Mouse (Mus musculus): ENCODE results near the gene Cep112. TPM values are rescaled to one million over a fixed set of nuclear protein-coding genes. Genes with fewer than 3 reads are reported as not detected.

The Cep112 gene
- polyA plus RNA-seq, 1 experiment from 2014 or later: 10.1 TPM

DNA sequence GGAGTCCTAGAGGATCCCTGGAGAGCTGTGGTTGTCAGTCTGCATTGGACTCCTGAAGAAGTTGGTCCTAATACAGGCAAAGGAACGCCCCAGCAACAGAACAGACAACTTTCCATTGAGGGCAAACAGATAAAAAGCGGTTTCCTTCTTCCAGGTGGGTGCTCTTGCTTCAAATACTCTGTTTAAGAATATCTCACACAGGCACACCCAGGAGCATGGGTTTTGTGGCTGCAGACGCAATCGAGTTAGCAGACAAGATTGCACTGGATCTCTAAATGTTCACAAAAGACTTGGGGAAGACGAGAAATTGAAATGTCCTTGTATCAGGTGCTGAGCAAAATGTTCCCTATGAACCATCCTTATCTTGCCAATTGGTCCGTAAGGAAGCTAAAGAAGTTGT lies 5.8 kb upstream of the Cep112 start:
- no peaks in the 10 kb centered on the region for H3K9me3 ChIP-seq
- H3K27me3 ChIP-seq (ENCODE audit: insufficient read depth, poor library complexity, severe bottlenecking): peaks cover 13% of the 10 kb centered on the region; the same call in 1 of the 2 replicates
- H3K4me1 ChIP-seq (replicated peaks): peaks cover 14% of the 10 kb centered on the region
- no peaks in the 10 kb centered on the region for H3K36me3 ChIP-seq
- WGBS: 87% methylated on average over 6 of the region's 6 CpGs
- DNase-seq (ENCODE audit: low spot score): no peak
- no peak overlapping the region for H3K27ac ChIP-seq
- no peak overlapping the region for H3K4me3 ChIP-seq

DNA sequence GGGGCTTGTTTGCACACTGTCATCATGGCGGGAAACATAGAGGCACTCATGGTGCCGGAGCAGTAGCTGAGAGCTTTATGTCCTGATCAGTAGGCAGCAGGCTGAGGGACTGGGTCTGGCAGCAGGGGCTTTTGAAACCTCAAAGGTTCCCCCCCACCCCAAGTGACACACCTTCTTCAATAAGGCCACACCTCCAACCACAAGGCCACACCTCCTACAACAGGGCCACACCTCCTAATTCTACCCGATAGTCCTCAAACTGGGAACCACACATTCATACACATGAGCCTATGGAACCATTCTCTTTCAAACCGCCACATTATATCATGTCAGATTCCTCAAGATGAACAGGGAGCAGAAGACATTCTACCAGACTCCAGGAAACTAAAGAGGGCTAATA lies 4.2 kb upstream of the Cep112 start:
- WGBS: 79% methylated on average over 4 of the region's 4 CpGs
- Histone ChIP-seq H3K9me3 (no peaks in the 10 kb centered on the region), H3K36me3 (no peaks in the 10 kb centered on the region), H3K4me1 (replicated peaks) (peaks cover 20% of the 10 kb centered on the region), H3K4me3 (no peak overlapping the region), H3K27ac (no peak overlapping the region), H3K27me3 (ENCODE audit: insufficient read depth, poor library complexity, severe bottlenecking) (peaks cover 13% of the 10 kb centered on the region; the same call in 1 of the 2 replicates)
- no peak for DNase-seq (ENCODE audit: low spot score)

DNA sequence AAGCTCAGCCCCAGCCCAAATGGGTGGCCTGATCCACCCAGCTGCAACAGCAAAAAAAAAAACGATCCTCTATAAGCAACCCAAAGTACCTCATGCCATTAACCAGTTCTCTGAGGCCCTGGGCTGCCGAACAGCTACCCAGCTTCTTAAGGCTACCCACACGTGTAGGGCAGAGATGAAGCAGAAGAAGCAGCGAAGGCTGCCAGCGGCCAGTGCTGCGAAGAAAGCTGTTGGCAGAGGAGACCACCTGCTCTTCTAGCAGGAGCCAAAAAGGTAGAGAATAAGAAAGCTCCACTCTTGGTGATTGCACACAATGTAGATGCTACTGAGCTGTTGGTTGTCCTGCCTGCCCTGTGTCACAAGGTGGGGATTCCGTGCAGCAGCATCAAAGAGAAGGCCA lies 1.8 kb upstream of the Cep112 start:
- DNase-seq (ENCODE audit: low spot score): no peak
- Histone ChIP-seq H3K9me3 (no peaks in the 10 kb centered on the region), H3K36me3 (no peaks in the 10 kb centered on the region), H3K4me1 (replicated peaks) (peaks cover 32% of the 10 kb centered on the region), H3K27me3 (ENCODE audit: insufficient read depth, poor library complexity, severe bottlenecking) (peaks cover 13% of the 10 kb centered on the region; the same call in 1 of the 2 replicates), H3K27ac (0 out of 2 replicates have a peak overlapping the region, but pooled peaks have one; percentile 94), H3K4me3 (peak overlapping the region; percentile 70; the same call in 1 of the 2 replicates)
- WGBS: 55% methylated on average over 7 of the region's 7 CpGs

DNA sequence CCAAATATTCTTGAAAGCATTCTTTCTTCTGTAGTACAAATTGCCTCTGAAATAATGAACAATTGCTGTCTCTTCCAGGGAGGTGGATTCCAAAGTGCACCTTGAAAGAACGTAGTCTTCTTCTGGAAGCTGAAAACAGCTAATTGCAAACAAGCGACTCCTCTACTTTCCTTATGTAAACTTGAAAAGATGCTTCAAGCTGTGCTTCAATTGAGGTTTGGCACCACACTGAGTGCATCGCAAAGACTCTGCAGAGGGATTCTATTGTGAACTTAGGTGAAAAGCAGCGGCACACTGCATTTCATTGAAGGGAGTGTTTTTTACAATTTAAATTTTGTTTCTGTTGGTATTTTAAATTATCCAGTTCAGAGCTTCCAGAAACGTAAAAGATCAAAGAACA lies 881 bp upstream of the Cep112 start:
- Histone ChIP-seq H3K9me3 (no peaks in the 10 kb centered on the region), H3K27me3 (ENCODE audit: insufficient read depth, poor library complexity, severe bottlenecking) (peaks cover 13% of the 10 kb centered on the region; the same call in 1 of the 2 replicates), H3K27ac (peak overlapping the region; percentile 94), H3K4me1 (replicated peaks) (peaks cover 32% of the 10 kb centered on the region), H3K4me3 (peak overlapping the region; percentile 70), H3K36me3 (no peaks in the 10 kb centered on the region)
- 2% methylated on average over 5 of the region's 5 CpGs for WGBS
- DNase-seq (ENCODE audit: low spot score): no peak

GRCm38 (mm10) chr11:108425592-108425921 lies 565 bp downstream of the Cep112 start:
- DNase-seq (ENCODE audit: low spot score): no peak
- H3K27me3 ChIP-seq (ENCODE audit: insufficient read depth, poor library complexity, severe bottlenecking): peaks cover 13% of the 10 kb centered on the region; the same call in 1 of the 2 replicates
- H3K4me3 ChIP-seq: peak overlapping the region; percentile 70
- H3K36me3 ChIP-seq: no peaks in the 10 kb centered on the region
- peak overlapping the region; percentile 94 for H3K27ac ChIP-seq
- H3K9me3 ChIP-seq: no peaks in the 10 kb centered on the region
- 7% methylated on average over 14 of the region's 14 CpGs for WGBS
- H3K4me1 ChIP-seq (replicated peaks): peaks cover 32% of the 10 kb centered on the region

GRCm38 (mm10) chr11:108426086-108426485 lies 1.1 kb downstream of the Cep112 start:
- WGBS: 90% methylated on average over 3 of the region's 3 CpGs
- DNase-seq (ENCODE audit: low spot score): no peak
- Histone ChIP-seq H3K4me1 (replicated peaks) (peaks cover 32% of the 10 kb centered on the region), H3K4me3 (peak overlapping the region; percentile 70), H3K27ac (peak overlapping the region; percentile 94; the same call in 1 of the 2 replicates), H3K9me3 (no peaks in the 10 kb centered on the region), H3K36me3 (no peaks in the 10 kb centered on the region), H3K27me3 (ENCODE audit: insufficient read depth, poor library complexity, severe bottlenecking) (peaks cover 13% of the 10 kb centered on the region; the same call in 1 of the 2 replicates)

DNA sequence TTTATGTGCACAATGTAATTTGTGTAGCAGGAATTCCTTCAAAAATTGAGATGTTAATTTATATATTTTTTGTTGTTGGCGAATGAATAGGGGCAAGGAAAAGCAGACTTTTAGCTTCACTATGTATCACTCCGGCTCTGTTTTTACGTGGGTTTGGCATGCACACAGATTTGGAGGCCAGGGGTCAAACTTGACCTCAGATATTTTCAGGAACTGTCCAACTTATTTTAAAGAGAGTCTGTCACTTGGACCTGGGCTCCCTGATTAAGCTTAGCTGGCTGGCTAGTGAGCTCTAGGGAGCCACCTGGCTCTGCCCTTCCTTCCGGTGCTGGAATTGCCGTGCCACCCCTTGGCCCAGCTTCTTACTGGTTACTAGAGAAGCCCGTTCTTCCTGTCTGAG lies 2.2 kb downstream of the Cep112 start:
- DNase-seq (ENCODE audit: low spot score): no peak

GRCm38 (mm10) chr11:108429076-108429475 lies 4.1 kb downstream of the Cep112 start:
- H3K27me3 ChIP-seq (ENCODE audit: insufficient read depth, poor library complexity, severe bottlenecking): no peaks in the 10 kb centered on the region
- no peak for DNase-seq (ENCODE audit: low spot score)
- 81% methylated on average over 2 of the region's 2 CpGs for WGBS
- H3K9me3 ChIP-seq: no peaks in the 10 kb centered on the region
- H3K4me1 ChIP-seq (replicated peaks): peaks cover 20% of the 10 kb centered on the region
- H3K36me3 ChIP-seq: no peaks in the 10 kb centered on the region
- no peak overlapping the region for H3K27ac ChIP-seq
- no peak overlapping the region for H3K4me3 ChIP-seq

More for the DNA sequence above, 2.2 kb downstream of the Cep112 start:
- peaks cover 32% of the 10 kb centered on the region for H3K4me1 ChIP-seq (replicated peaks)
- 74% methylated on average over 6 of the region's 6 CpGs for WGBS
- H3K9me3 ChIP-seq: no peaks in the 10 kb centered on the region
- no peaks in the 10 kb centered on the region for H3K36me3 ChIP-seq
- H3K27me3 ChIP-seq (ENCODE audit: insufficient read depth, poor library complexity, severe bottlenecking): peaks cover 13% of the 10 kb centered on the region; the same call in 1 of the 2 replicates
- no peak overlapping the region for H3K4me3 ChIP-seq
- H3K27ac ChIP-seq: no peak overlapping the region

DNA sequence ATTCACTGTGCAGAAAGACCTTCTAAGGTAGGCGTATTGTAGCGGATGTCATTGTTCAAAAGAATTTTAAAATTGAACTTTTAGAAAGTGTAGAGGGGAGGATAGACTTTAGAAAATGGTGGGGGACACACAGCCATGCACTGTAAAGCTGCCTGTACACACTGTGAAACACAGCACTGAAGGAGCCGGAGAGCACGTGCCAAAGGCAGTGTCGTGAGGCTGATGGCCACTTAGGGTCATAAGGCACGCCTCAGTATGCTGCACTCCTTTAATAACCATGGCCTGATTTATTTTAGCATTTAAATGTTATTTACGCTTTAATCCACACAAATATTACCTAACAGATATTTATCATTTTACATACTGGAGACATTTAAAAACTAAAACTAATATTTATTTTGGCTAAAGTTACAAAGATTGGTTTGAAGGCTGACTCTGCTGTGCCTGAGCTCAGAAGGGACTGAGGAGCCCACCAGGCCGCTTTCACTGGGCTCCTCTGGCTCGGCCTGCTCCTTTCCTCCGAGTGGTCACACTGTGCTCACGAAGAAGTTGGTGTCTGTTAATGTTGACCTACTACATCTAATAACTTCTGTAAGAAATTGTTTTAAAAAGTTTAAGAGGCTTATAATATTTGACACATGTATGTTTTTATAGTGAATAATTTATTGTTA lies 19.0 kb downstream of the Cep112 start:
- no peaks in the 10 kb centered on the region for H3K4me1 ChIP-seq (replicated peaks)
- no peak for DNase-seq (ENCODE audit: low spot score)

DNA sequence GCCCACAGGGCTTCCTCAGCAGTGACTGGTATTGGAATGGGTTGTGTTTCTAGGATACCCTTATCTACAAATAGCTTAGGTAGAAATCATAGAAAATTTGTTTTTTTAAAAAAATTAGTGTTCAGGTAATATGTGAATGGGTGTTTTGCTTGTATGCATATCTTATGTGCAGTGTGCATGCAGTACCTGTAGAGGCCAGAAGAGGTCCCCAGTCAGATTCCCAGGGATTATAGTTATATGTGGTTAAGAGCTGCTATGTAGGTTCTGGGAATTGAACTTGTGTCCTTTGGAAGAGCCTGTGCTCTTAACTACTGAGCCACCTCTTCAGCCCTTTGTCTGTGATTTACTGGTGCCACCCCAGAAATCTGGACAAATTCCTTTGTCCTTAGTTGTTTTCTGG lies 22.2 kb downstream of the Cep112 start:
- H3K4me1 ChIP-seq (replicated peaks): no peaks in the 10 kb centered on the region
- DNase-seq (ENCODE audit: low spot score): peak; percentile 26
- H3K36me3 ChIP-seq: peaks cover 6% of the 10 kb centered on the region

More for the DNA sequence above, 19.0 kb downstream of the Cep112 start:
- no peaks in the 10 kb centered on the region for H3K9me3 ChIP-seq
- peaks cover 12% of the 10 kb centered on the region for H3K36me3 ChIP-seq
- no peak overlapping the region for H3K4me3 ChIP-seq
- 86% methylated on average over 11 of the region's 11 CpGs for WGBS
- no peaks in the 10 kb centered on the region for H3K27me3 ChIP-seq (ENCODE audit: insufficient read depth, poor library complexity, severe bottlenecking)
- no peak overlapping the region for H3K27ac ChIP-seq

GRCm38 (mm10) chr11:108449811-108450210 lies 24.8 kb downstream of the Cep112 start:
- 32% methylated on average over 3 of the region's 3 CpGs for WGBS
- H3K4me3 ChIP-seq: no peak overlapping the region
- H3K27me3 ChIP-seq (ENCODE audit: insufficient read depth, poor library complexity, severe bottlenecking): no peaks in the 10 kb centered on the region
- no peaks in the 10 kb centered on the region for H3K4me1 ChIP-seq (replicated peaks)
- no peak overlapping the region for H3K27ac ChIP-seq
- peak; percentile 71 for DNase-seq (ENCODE audit: low spot score)
- H3K9me3 ChIP-seq: 0 out of 2 replicates have a peak, but pooled peaks cover 8% of the 10 kb centered on the region
- peaks cover 6% of the 10 kb centered on the region for H3K36me3 ChIP-seq

More for the DNA sequence above, 22.2 kb downstream of the Cep112 start:
- Histone ChIP-seq H3K27ac (no peak overlapping the region), H3K9me3 (0 out of 2 replicates have a peak, but pooled peaks cover 8% of the 10 kb centered on the region), H3K4me3 (no peak overlapping the region), H3K27me3 (ENCODE audit: insufficient read depth, poor library complexity, severe bottlenecking) (no peaks in the 10 kb centered on the region)

DNA sequence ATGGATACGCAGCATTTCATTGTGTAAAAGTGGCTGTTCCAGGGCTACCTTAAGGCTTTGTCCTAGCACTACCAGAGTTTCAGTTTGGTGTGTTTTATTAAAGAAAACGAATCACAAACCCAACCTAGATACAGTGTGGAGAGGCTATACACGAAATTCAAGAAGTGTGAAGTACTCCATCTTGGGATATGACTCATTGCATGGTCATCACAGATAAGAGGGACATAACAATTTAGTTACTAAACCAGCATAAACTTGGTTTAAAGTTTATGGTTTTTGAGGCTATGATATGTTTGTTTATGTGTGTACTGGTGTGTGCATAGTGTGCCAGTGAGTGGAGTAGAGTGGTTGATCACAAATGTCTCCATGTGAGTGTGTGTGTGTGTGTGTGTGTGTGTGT lies 34.6 kb downstream of the Cep112 start:
- 87% methylated on average over 3 of the region's 3 CpGs for WGBS

DNA sequence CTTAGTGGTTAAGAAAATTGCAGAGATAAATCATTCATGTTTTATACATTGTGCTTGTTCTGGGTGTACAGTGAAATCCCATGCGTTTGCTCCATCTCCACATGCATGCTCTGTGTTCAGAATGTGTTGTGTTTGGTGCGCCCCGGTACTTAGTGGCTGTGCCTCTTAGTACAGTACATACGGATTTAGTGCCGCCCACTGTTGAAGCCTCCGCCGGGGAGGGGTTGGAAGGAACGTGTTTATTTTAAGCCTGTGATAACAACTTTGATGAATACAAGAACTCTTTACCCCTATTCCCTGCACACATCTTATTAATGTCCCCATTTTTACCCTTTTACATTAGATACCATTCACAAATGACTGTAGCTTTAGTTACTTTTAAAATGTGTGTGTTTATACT lies 39.1 kb downstream of the Cep112 start:
- no peak for DNase-seq (ENCODE audit: low spot score)

More for the DNA sequence above, 34.6 kb downstream of the Cep112 start:
- Histone ChIP-seq H3K27ac (no peak overlapping the region), H3K27me3 (ENCODE audit: insufficient read depth, poor library complexity, severe bottlenecking) (no peaks in the 10 kb centered on the region), H3K36me3 (peaks cover 13% of the 10 kb centered on the region; the same call in 1 of the 2 replicates), H3K4me1 (replicated peaks) (no peaks in the 10 kb centered on the region), H3K9me3 (peaks cover 6% of the 10 kb centered on the region; the same call in 1 of the 2 replicates), H3K4me3 (no peak overlapping the region)
- no peak for DNase-seq (ENCODE audit: low spot score)

More for the DNA sequence above, 39.1 kb downstream of the Cep112 start:
- H3K27me3 ChIP-seq (ENCODE audit: insufficient read depth, poor library complexity, severe bottlenecking): no peaks in the 10 kb centered on the region
- no peak overlapping the region for H3K27ac ChIP-seq
- H3K9me3 ChIP-seq: no peaks in the 10 kb centered on the region
- WGBS: 89% methylated on average over 8 of the region's 8 CpGs
- 0 out of 2 replicates have a peak, but pooled peaks cover 4% of the 10 kb centered on the region for H3K36me3 ChIP-seq
- H3K4me1 ChIP-seq (replicated peaks): no peaks in the 10 kb centered on the region
- H3K4me3 ChIP-seq: no peak overlapping the region

All from hindbrain, embryonic 10.5 days (tissue).